Mouse (Mus musculus): ENCODE measurements around the gene Ifitm6. TPM values are rescaled to one million over a fixed set of nuclear protein-coding genes. Genes with fewer than 3 reads are reported as not detected.
A peak's percentile ranks its signal among the peaks of the same experiment; 100 is the strongest.
"Not testable (repeated sequence)": the region's sequence is repeated elsewhere in the genome, so short reads cannot be mapped to it uniquely, and the experiment has no call there.

The Ifitm6 gene
- polyA plus RNA-seq, 1 experiment, result 2.1 TPM

DNA sequence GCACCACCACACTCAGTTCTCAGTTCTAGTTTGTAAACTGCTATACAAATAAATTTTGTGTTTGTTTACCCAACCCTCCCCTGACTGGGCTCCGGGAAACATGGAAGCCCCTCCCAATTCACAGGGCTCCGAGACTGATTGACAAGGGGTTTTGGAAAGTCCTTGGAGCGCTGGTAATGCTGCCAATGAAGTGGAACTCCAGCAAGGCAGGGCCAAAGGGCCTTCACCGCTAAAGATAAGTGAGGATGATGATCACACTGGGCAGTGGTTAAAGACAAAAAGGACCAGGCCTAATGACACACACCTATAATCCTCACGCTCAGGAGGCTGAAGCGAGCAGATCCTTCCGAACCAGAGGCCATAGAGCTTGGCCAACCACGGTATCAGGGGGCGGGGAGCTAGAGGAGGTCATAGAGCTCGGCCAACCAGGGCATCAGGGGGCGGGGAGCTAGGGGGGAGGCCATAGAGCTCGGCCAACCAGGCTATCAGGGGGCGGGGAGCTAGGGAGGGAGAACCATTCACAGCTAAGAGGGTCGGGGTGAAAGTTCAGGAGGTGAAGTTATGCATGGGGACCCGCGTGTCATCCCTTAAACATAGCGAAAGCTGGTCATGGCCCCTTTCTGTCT lies 33.4 kb upstream of the Ifitm6 start:
- peaks cover 7% of the 10 kb centered on the region; the same call in 1 of the 2 replicates for H3K4me1 ChIP-seq (ENCODE audit: control insufficient read depth, insufficient read depth, insufficient read length, low read length)
- H3K27ac ChIP-seq (replicated peaks; ENCODE audit: low read depth, low read length), result no peak overlapping the region
- no peak overlapping the region for H3K4me3 ChIP-seq (ENCODE audit: insufficient read depth, low read depth, low read length)

GRCm38 (mm10) chr7:141049326-141049725 lies 31.6 kb upstream of the Ifitm6 start:
- H3K4me3 ChIP-seq (ENCODE audit: insufficient read depth, low read depth, low read length), result no peak overlapping the region
- H3K4me1 ChIP-seq (ENCODE audit: control insufficient read depth, insufficient read depth, insufficient read length, low read length), result peaks cover 7% of the 10 kb centered on the region; the same call in 1 of the 2 replicates
- no peak overlapping the region for H3K27ac ChIP-seq (replicated peaks; ENCODE audit: low read depth, low read length)

DNA sequence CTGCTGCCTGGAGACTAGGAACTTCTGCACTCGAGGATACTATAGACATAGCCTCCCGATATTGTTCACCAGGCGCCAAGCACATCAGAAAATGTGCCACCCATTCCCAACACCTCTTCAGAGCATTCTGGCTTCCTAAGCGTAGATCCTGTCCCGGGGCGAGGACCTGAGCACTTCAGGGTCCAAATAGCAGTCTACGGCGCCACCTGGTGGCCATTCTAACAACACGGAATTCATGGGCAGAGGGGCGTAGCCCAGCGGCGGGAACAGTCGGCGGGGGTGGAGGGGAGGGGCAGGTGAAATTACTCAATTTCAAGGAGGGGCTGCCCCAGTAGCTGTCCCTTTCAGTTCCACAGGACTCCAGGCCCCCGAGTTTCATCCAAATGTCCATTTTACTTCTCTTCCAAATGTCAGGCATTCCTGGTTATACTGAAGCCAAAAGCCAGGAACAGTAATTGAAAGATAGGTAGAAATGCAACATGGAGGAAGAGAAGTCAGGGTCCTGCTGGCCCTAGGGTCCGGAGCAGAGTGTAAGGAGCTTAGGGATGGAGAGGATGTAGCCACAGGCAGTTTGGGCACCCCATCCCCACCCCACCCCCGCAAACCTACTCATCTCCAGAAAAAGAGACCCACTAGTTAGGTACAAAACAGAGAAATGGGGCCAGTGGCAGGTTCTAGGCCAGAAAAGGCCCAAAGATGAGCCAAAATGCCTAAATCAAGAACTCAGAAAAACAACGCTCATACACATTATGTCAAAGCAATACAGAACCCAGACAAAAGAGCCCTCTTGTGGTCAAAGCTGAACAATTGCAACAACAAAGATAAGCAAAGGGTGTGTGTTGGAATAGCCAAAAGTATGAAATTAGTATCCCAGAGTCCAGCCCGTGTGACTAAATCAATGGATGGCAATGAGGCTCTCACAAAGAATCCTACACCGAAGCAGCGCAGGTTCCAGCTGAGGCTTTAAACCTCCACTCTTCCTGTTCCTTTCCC lies 30.8 kb upstream of the Ifitm6 start:
- Histone ChIP-seq H3K4me1 (ENCODE audit: control insufficient read depth, insufficient read depth, insufficient read length, low read length) (peaks cover 7% of the 10 kb centered on the region; the same call in 1 of the 2 replicates), H3K27ac (replicated peaks; ENCODE audit: low read depth, low read length) (peak overlapping the region; percentile 86), H3K4me3 (ENCODE audit: insufficient read depth, low read depth, low read length) (peak overlapping the region; percentile 45)

DNA sequence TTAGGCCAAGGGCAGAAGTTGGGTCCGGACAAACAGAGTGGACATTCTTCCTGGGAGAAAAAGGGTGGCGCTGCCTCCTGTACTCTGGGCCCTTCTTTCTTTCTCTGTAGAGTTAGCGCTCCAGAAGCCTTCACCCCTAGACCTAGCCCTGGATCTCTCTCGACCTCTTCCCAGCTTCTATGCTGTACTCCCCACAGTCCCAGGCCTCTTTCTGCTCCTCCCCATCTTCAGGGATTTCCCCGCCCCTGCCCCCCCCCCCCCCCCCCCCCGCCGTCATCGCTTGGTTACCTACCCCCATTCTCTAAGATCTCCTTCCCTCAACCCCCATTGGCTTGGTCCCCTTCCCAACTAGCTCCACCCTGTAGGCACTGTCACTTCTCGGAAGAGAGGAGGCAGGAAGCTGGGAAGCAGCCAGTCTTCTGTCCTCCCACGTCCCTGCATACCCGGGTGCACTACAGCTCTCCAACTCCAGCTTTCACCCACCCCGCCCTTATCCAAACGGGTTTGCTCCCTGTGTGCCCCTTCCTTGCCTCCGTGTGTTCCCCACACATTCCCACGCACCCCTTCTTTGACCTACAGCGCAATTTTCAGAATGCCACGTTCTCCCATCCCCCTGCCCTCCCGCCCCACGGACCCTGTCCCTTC lies 30.0 kb upstream of the Ifitm6 start:
- H3K4me3 ChIP-seq (ENCODE audit: insufficient read depth, low read depth, low read length), result peak overlapping the region; percentile 45
- H3K4me1 ChIP-seq (ENCODE audit: control insufficient read depth, insufficient read depth, insufficient read length, low read length), result peaks cover 7% of the 10 kb centered on the region; the same call in 1 of the 2 replicates
- H3K27ac ChIP-seq (replicated peaks; ENCODE audit: low read depth, low read length), result peak overlapping the region; percentile 95

- Histone ChIP-seq H3K4me3 (ENCODE audit: insufficient read depth, low read depth, low read length) (peak overlapping the region; percentile 28), H3K4me1 (ENCODE audit: control insufficient read depth, insufficient read depth, insufficient read length, low read length) (peaks cover 7% of the 10 kb centered on the region; the same call in 1 of the 2 replicates), H3K27ac (replicated peaks; ENCODE audit: low read depth, low read length) (peak overlapping the region; percentile 95)
These were observed 29.3 kb upstream of the Ifitm6 start for GRCm38 (mm10) chr7:141046931-141047580.

- Histone ChIP-seq H3K4me3 (ENCODE audit: insufficient read depth, low read depth, low read length) (no peak overlapping the region), H3K4me1 (ENCODE audit: control insufficient read depth, insufficient read depth, insufficient read length, low read length) (peaks cover 7% of the 10 kb centered on the region; the same call in 1 of the 2 replicates), H3K27ac (replicated peaks; ENCODE audit: low read depth, low read length) (no peak overlapping the region)
These were observed 24.8 kb upstream of the Ifitm6 start for GRCm38 (mm10) chr7:141042539-141042938.

DNA sequence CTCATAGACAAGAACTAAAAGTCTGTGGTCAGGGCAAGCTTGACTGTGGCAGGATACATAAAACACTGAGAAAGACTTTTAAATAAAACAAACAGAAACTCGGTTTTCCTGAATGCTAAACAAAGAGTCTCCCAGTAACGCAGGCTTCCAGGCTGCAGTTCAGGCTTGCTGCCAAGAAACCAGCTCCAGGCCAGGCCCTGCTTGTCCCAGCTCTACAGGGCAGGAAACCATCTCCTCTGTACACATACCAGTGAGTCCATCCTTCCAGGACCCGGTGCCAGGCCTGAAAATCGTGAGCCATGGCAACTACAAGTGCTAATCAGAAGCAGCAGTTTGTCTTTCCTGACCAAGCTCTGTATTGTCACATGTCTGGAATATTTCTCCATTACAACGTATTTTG lies 23.9 kb upstream of the Ifitm6 start:
- Histone ChIP-seq H3K27ac (replicated peaks; ENCODE audit: low read depth, low read length) (peak overlapping the region; percentile 54), H3K4me3 (ENCODE audit: insufficient read depth, low read depth, low read length) (no peak overlapping the region), H3K4me1 (ENCODE audit: control insufficient read depth, insufficient read depth, insufficient read length, low read length) (peaks cover 2% of the 10 kb centered on the region; the same call in 1 of the 2 replicates)

GRCm38 (mm10) chr7:141040867-141041606 lies 23.3 kb upstream of the Ifitm6 start:
- Histone ChIP-seq H3K27ac (replicated peaks; ENCODE audit: low read depth, low read length) (peak overlapping the region; percentile 54), H3K4me1 (ENCODE audit: control insufficient read depth, insufficient read depth, insufficient read length, low read length) (no peaks in the 10 kb centered on the region), H3K4me3 (ENCODE audit: insufficient read depth, low read depth, low read length) (no peak overlapping the region)

DNA sequence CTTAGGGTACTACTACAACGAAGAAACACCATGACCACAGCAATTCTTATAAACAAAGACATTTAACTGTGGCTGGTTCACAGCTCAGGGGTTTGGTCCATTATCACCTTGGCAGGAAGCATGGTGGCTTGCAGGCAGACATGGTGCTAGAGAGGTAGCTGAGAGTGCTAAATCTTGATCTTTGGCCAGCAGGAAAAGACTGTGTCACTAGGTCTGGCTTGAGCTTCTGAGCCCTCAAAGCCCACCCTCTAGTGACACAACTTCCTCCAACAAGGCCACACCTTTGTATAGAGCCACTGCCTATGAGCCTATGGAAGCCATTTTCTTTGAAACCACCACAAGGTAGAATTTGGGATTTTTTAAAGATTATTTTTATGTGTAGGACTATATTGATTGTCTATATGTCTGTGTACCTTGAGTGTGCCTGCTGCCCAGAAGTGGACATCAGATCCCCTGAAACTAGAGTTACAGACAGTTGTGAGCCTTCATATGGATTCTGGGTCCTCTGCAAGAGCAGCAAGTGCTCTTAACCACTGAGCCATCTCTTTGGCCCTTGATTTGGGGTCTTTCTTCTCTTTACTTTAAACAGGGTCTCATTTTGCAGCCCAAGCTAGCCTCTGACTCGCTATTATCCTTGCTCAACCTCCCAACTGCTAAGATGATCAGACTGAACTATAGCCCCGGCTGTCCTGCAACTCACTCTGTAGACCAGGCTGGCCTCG lies 21.8 kb upstream of the Ifitm6 start:
- H3K27ac ChIP-seq (replicated peaks; ENCODE audit: low read depth, low read length), result no peak overlapping the region
- no peaks in the 10 kb centered on the region for H3K4me1 ChIP-seq (ENCODE audit: control insufficient read depth, insufficient read depth, insufficient read length, low read length)
- H3K4me3 ChIP-seq (ENCODE audit: insufficient read depth, low read depth, low read length), result no peak overlapping the region

- Histone ChIP-seq H3K27ac (replicated peaks; ENCODE audit: low read depth, low read length) (no peak overlapping the region), H3K4me3 (ENCODE audit: insufficient read depth, low read depth, low read length) (no peak overlapping the region), H3K4me1 (ENCODE audit: control insufficient read depth, insufficient read depth, insufficient read length, low read length) (no peaks in the 10 kb centered on the region)
These were observed 20.6 kb upstream of the Ifitm6 start for GRCm38 (mm10) chr7:141038090-141039032.

DNA sequence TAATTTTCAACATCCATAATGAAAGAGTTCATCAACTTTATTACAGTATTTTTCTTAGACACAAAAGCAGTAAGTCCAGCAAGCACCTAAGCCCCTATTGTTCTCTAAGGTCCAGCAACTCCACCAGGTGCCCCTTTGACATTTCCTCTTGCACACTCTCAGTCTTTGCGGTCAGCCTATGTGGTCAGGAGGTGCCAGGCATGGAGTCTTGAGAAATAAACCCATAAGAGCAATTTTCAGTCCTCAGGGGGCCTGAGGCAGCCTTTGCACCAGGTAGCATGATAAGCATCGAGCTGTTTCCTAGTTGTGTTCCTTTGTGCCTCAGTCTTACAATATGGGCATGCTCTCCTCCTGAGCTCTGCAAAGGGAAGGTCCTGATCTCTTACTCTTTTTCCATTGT lies 18.9 kb upstream of the Ifitm6 start:
- H3K4me1 ChIP-seq (ENCODE audit: control insufficient read depth, insufficient read depth, insufficient read length, low read length); H3K27ac ChIP-seq (replicated peaks; ENCODE audit: low read depth, low read length); H3K4me3 ChIP-seq (ENCODE audit: insufficient read depth, low read depth, low read length): not testable (repeated sequence)

DNA sequence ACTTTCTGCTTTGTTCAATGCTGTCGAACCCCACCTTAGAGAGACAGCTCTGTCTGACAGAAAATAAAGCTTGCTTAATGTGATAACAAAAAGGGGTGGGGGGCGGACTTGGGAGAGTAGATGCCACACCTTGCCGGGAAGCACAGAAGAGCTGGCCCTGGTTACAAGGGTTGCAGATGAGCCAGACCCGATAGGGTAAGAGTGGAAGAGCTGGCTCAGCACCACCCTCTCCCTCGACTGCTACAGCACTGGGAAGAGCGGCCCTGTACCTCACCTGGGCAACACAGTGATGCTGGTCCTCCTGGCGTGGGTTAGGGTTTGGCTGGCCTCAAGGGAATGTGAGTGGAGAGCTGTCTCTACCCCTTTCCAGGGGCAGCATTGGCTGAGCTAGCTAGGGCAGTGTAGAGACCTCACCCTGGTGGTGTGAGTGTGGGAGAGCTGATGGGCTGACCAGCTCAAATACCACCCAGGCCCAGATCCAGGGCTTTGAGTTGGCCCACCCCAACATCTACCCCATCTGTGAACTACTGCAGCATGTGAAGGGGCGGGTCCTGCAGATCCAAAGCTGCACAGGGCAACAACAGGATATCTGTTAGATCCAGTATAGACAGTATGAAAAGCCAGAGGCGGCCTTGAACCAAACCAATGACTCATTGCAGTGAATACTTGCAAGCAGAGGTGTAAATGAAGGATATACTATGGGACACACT lies 14.9 kb upstream of the Ifitm6 start:
- Histone ChIP-seq H3K27ac (replicated peaks; ENCODE audit: low read depth, low read length) (no peak overlapping the region), H3K4me3 (ENCODE audit: insufficient read depth, low read depth, low read length) (no peak overlapping the region), H3K4me1 (ENCODE audit: control insufficient read depth, insufficient read depth, insufficient read length, low read length) (no peaks in the 10 kb centered on the region)

Measured in brown adipose tissue, adult 24 weeks (tissue).